Mouse (Mus musculus): ENCODE data around the gene Tmem44. TPM values are rescaled to one million over a fixed set of nuclear protein-coding genes. Genes with fewer than 3 reads are reported as not detected.

Gene Tmem44
- polyA plus RNA-seq, 1 experiment from 2014 or later, result 57.5 TPM

- no peak overlapping the region for H3K4me3 ChIP-seq (ENCODE audit: low read depth, low read length)
- no peak overlapping the region for H3K4me2 ChIP-seq (ENCODE audit: low read length)
- peaks cover 10% of the 10 kb centered on the region for H3K36me3 ChIP-seq (ENCODE audit: control insufficient read depth, insufficient read depth, low read length)
- DNase-seq (ENCODE audit: low spot score), result no peak
- H3K4me1 ChIP-seq (ENCODE audit: control insufficient read depth, insufficient read depth, low read length), result peaks cover 13% of the 10 kb centered on the region; the same call in 1 of the 2 replicates
- ATAC-seq, result no peak
- 93% methylated on average over 12 of the region's 12 CpGs for WGBS
- H3K27ac ChIP-seq (ENCODE audit: low read depth, low read length), result no peak overlapping the region
- no peak overlapping the region for H3K9ac ChIP-seq (ENCODE audit: low read length)
- no peaks in the 10 kb centered on the region for H3K27me3 ChIP-seq (replicated peaks; ENCODE audit: control insufficient read depth, insufficient read depth, low read length)
- H3K9me3 ChIP-seq (replicated peaks; ENCODE audit: control insufficient read depth, low read length), result no peaks in the 10 kb centered on the region
These were observed 41.3 kb downstream of the Tmem44 start for GRCm38 (mm10) chr16:30509340-30509739.

GRCm38 (mm10) chr16:30508738-30509137 lies 41.9 kb downstream of the Tmem44 start:
- Histone ChIP-seq H3K27me3 (replicated peaks; ENCODE audit: control insufficient read depth, insufficient read depth, low read length) (no peaks in the 10 kb centered on the region), H3K4me2 (ENCODE audit: low read length) (no peak overlapping the region), H3K36me3 (ENCODE audit: control insufficient read depth, insufficient read depth, low read length) (peaks cover 4% of the 10 kb centered on the region; the same call in 1 of the 2 replicates), H3K4me3 (ENCODE audit: low read depth, low read length) (no peak overlapping the region), H3K9ac (ENCODE audit: low read length) (no peak overlapping the region), H3K9me3 (replicated peaks; ENCODE audit: control insufficient read depth, low read length) (no peaks in the 10 kb centered on the region), H3K27ac (ENCODE audit: low read depth, low read length) (no peak overlapping the region), H3K4me1 (ENCODE audit: control insufficient read depth, insufficient read depth, low read length) (peaks cover 13% of the 10 kb centered on the region; the same call in 1 of the 2 replicates)
- 90% methylated on average over 9 of the region's 9 CpGs for WGBS
- ATAC-seq (no peak), DNase-seq (ENCODE audit: low spot score) (no peak)

GRCm38 (mm10) chr16:30507120-30507519 lies 43.5 kb downstream of the Tmem44 start:
- WGBS, result 72% methylated on average over 10 of the region's 10 CpGs
- no peaks in the 10 kb centered on the region for H3K36me3 ChIP-seq (ENCODE audit: control insufficient read depth, insufficient read depth, low read length)
- no peaks in the 10 kb centered on the region for H3K9me3 ChIP-seq (replicated peaks; ENCODE audit: control insufficient read depth, low read length)
- H3K4me3 ChIP-seq (ENCODE audit: low read depth, low read length), result no peak overlapping the region
- ATAC-seq (no peak), DNase-seq (ENCODE audit: low spot score) (no peak)
- H3K9ac ChIP-seq (ENCODE audit: low read length), result no peak overlapping the region
- H3K27ac ChIP-seq (ENCODE audit: low read depth, low read length), result no peak overlapping the region
- no peak overlapping the region for H3K4me2 ChIP-seq (ENCODE audit: low read length)
- no peaks in the 10 kb centered on the region for H3K27me3 ChIP-seq (replicated peaks; ENCODE audit: control insufficient read depth, insufficient read depth, low read length)
- peaks cover 11% of the 10 kb centered on the region; the same call in 1 of the 2 replicates for H3K4me1 ChIP-seq (ENCODE audit: control insufficient read depth, insufficient read depth, low read length)

GRCm38 (mm10) chr16:30505311-30506031 lies 45.2 kb downstream of the Tmem44 start:
- H3K4me3 ChIP-seq (ENCODE audit: low read depth, low read length), result no peak overlapping the region
- H3K36me3 ChIP-seq (ENCODE audit: control insufficient read depth, insufficient read depth, low read length), result no peaks in the 10 kb centered on the region
- H3K4me1 ChIP-seq (ENCODE audit: control insufficient read depth, insufficient read depth, low read length), result peaks cover 3% of the 10 kb centered on the region; the same call in 1 of the 2 replicates
- no peak overlapping the region for H3K9ac ChIP-seq (ENCODE audit: low read length)
- H3K9me3 ChIP-seq (replicated peaks; ENCODE audit: control insufficient read depth, low read length), result no peaks in the 10 kb centered on the region
- DNase-seq (ENCODE audit: low spot score), result no peak
- no peak overlapping the region for H3K4me2 ChIP-seq (ENCODE audit: low read length)
- no peak overlapping the region for H3K27ac ChIP-seq (ENCODE audit: low read depth, low read length)
- ATAC-seq, result no peak
- whole genome bisulfite sequencing, result 76% methylated on average over 11 of the region's 11 CpGs
- H3K27me3 ChIP-seq (replicated peaks; ENCODE audit: control insufficient read depth, insufficient read depth, low read length), result no peaks in the 10 kb centered on the region

- Histone ChIP-seq H3K27me3 (replicated peaks; ENCODE audit: control insufficient read depth, insufficient read depth, low read length) (no peaks in the 10 kb centered on the region), H3K4me1 (ENCODE audit: control insufficient read depth, insufficient read depth, low read length) (no peaks in the 10 kb centered on the region), H3K36me3 (ENCODE audit: control insufficient read depth, insufficient read depth, low read length) (no peaks in the 10 kb centered on the region), H3K27ac (ENCODE audit: low read depth, low read length) (no peak overlapping the region), H3K9me3 (replicated peaks; ENCODE audit: control insufficient read depth, low read length) (no peaks in the 10 kb centered on the region), H3K4me2 (ENCODE audit: low read length) (no peak overlapping the region), H3K9ac (ENCODE audit: low read length) (no peak overlapping the region), H3K4me3 (ENCODE audit: low read depth, low read length) (no peak overlapping the region)
- DNase-seq (ENCODE audit: low spot score) (no peak), ATAC-seq (no peak)
- 82% methylated on average over 4 of the region's 4 CpGs for WGBS
These were observed 45.8 kb downstream of the Tmem44 start for GRCm38 (mm10) chr16:30504856-30505255.

- DNase-seq (ENCODE audit: low spot score), result peak; percentile 47
- no peaks in the 10 kb centered on the region for H3K9me3 ChIP-seq (replicated peaks; ENCODE audit: control insufficient read depth, low read length)
- H3K9ac ChIP-seq (ENCODE audit: low read length), result no peak overlapping the region
- no peak overlapping the region for H3K27ac ChIP-seq (ENCODE audit: low read depth, low read length)
- H3K4me2 ChIP-seq (ENCODE audit: low read length), result no peak overlapping the region
- no peaks in the 10 kb centered on the region for H3K36me3 ChIP-seq (ENCODE audit: control insufficient read depth, insufficient read depth, low read length)
- WGBS, result 19% methylated on average over 15 of the region's 15 CpGs
- ATAC-seq, result no peak
- no peaks in the 10 kb centered on the region for H3K27me3 ChIP-seq (replicated peaks; ENCODE audit: control insufficient read depth, insufficient read depth, low read length)
- H3K4me1 ChIP-seq (ENCODE audit: control insufficient read depth, insufficient read depth, low read length), result no peaks in the 10 kb centered on the region
- no peak overlapping the region for H3K4me3 ChIP-seq (ENCODE audit: low read depth, low read length)
These were observed 46.7 kb downstream of the Tmem44 start for GRCm38 (mm10) chr16:30503958-30504357.

GRCm38 (mm10) chr16:30502221-30502891 lies 48.3 kb downstream of the Tmem44 start:
- Histone ChIP-seq H3K4me2 (ENCODE audit: low read length) (no peak overlapping the region), H3K4me3 (ENCODE audit: low read depth, low read length) (no peak overlapping the region), H3K27me3 (replicated peaks; ENCODE audit: control insufficient read depth, insufficient read depth, low read length) (no peaks in the 10 kb centered on the region), H3K9ac (ENCODE audit: low read length) (no peak overlapping the region), H3K9me3 (replicated peaks; ENCODE audit: control insufficient read depth, low read length) (no peaks in the 10 kb centered on the region), H3K36me3 (ENCODE audit: control insufficient read depth, insufficient read depth, low read length) (no peaks in the 10 kb centered on the region), H3K27ac (ENCODE audit: low read depth, low read length) (no peak overlapping the region), H3K4me1 (ENCODE audit: control insufficient read depth, insufficient read depth, low read length) (no peaks in the 10 kb centered on the region)
- WGBS, result 54% methylated on average over 25 of the region's 25 CpGs
- ATAC-seq (no peak), DNase-seq (ENCODE audit: low spot score) (no peak)

- no peaks in the 10 kb centered on the region for H3K27me3 ChIP-seq (replicated peaks; ENCODE audit: control insufficient read depth, insufficient read depth, low read length)
- H3K4me3 ChIP-seq (ENCODE audit: low read depth, low read length), result no peak overlapping the region
- DNase-seq (ENCODE audit: low spot score), result no peak
These were observed 49.0 kb downstream of the Tmem44 start for GRCm38 (mm10) chr16:30501621-30502020.

GRCm38 (mm10) chr16:30500223-30500622 lies 50.4 kb downstream of the Tmem44 start:
- no peaks in the 10 kb centered on the region for H3K36me3 ChIP-seq (ENCODE audit: control insufficient read depth, insufficient read depth, low read length)
- H3K27ac ChIP-seq (ENCODE audit: low read depth, low read length), result no peak overlapping the region
- no peaks in the 10 kb centered on the region for H3K4me1 ChIP-seq (ENCODE audit: control insufficient read depth, insufficient read depth, low read length)
- no peaks in the 10 kb centered on the region for H3K27me3 ChIP-seq (replicated peaks; ENCODE audit: control insufficient read depth, insufficient read depth, low read length)
- H3K9me3 ChIP-seq (replicated peaks; ENCODE audit: control insufficient read depth, low read length), result no peaks in the 10 kb centered on the region
- H3K9ac ChIP-seq (ENCODE audit: low read length), result no peak overlapping the region
- WGBS, result 87% methylated on average over 7 of the region's 7 CpGs
- H3K4me3 ChIP-seq (ENCODE audit: low read depth, low read length), result no peak overlapping the region
- H3K4me2 ChIP-seq (ENCODE audit: low read length), result no peak overlapping the region
- no peak for DNase-seq (ENCODE audit: low spot score)
- no peak for ATAC-seq

More at GRCm38 (mm10) chr16:30501621-30502020, 49.0 kb downstream of the Tmem44 start:
- ATAC-seq, result no peak
- WGBS, result 70% methylated on average over 5 of the region's 5 CpGs
- Histone ChIP-seq H3K4me2 (ENCODE audit: low read length) (no peak overlapping the region), H3K9me3 (replicated peaks; ENCODE audit: control insufficient read depth, low read length) (no peaks in the 10 kb centered on the region), H3K4me1 (ENCODE audit: control insufficient read depth, insufficient read depth, low read length) (no peaks in the 10 kb centered on the region), H3K27ac (ENCODE audit: low read depth, low read length) (no peak overlapping the region), H3K36me3 (ENCODE audit: control insufficient read depth, insufficient read depth, low read length) (no peaks in the 10 kb centered on the region), H3K9ac (ENCODE audit: low read length) (no peak overlapping the region)

Data from forebrain, embryonic 14.5 days (tissue).